ENCODE assay signal across 25 mouse cellular contexts in the genomic region with DNA sequence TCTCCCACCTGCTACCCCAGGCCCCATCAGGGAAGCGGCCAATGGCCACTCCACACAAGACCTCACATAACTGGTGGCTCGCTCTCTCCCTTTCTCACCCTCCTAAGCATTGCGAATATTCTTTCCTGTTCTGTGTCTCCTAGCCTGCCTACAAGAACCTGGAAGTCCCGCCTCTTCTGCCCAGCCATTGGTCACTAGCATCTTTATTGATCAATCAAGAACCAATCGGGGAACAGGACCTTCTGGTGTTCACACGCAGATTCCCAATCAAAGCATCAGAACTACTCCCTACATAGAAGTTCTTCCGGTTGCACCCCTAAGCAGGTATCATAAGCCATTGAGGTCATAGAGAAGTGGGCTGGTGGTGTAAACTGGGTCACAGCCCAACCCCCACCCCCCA.
DNase-seq lines count a peak whose midpoint lies in the region; ATAC-seq and TF ChIP-seq lines count a peak whose summit lies in the region.
"Had no signal": no experiment of that assay in that cellular context is flagged by ENCODE, and none has a peak within 500 bp of the region (broad histone marks: within the 10 kb centered on the region; RNA-seq: fewer than 3 reads in every experiment).

No protein-coding gene starts in this region.

- TF ChIP-seq POLR2A in brain, embryonic 14.5 days (IDR thresholded peaks at IDR 0.05; ENCODE audit: borderline replicate concordance, extremely low read depth, insufficient read depth, insufficient read length, poor library complexity, severe bottlenecking), result no peak

- H3K9ac ChIP-seq in midbrain, embryonic 11.5 days (ENCODE audit: low read length), result no peak overlapping the region
- H3K9ac ChIP-seq in midbrain, embryonic 15.5 days, result no peak overlapping the region
- H3K9ac ChIP-seq: embryonic facial prominence, embryonic 13.5 days; forebrain, embryonic 13.5 days; kidney, embryonic 15.5 days; limb, embryonic 12.5 days; liver, postnatal 0 days; midbrain, embryonic 13.5 days; neural tube, embryonic 15.5 days had no signal

- DNase-seq in cerebellum, postnatal 10 days, result peak; percentile 13 to 21
- no peak for DNase-seq in cerebellum, adult 9-11 months
- peak; percentile 73 for DNase-seq in midbrain, embryonic 11.5 days (ENCODE audit: low spot score, missing footprints)
- peak; percentile 10 for DNase-seq in brain, embryonic 14.5 days (ENCODE audit: low read depth)
- DNase-seq in kidney, adult 11 months, result no peak
- DNase-seq in cerebellum, postnatal 36 days, result no peak
- DNase-seq: adrenal gland, postnatal 14 days; cerebellum, adult 9-10 months; gastrocnemius, adult 2 months; kidney, postnatal 4 days; liver, postnatal 0 days; thymus, postnatal 36 days had no signal

- H3K4me1 ChIP-seq in midbrain, embryonic 11.5 days (ENCODE audit: control insufficient read depth, insufficient read depth, low read length), result peaks cover 11% of the 10 kb centered on the region
- peaks cover 15% of the 10 kb centered on the region for H3K4me1 ChIP-seq in midbrain, embryonic 15.5 days

- no peaks in the 10 kb centered on the region for H3K36me3 ChIP-seq in midbrain, embryonic 11.5 days (ENCODE audit: control insufficient read depth, insufficient read depth, low read length)
- H3K36me3 ChIP-seq in midbrain, embryonic 15.5 days (replicated peaks), result no peaks in the 10 kb centered on the region
- H3K36me3 ChIP-seq: embryonic facial prominence, embryonic 13.5 days; heart, embryonic 10.5 days; kidney, embryonic 15.5 days; limb, embryonic 12.5 days; midbrain, embryonic 13.5 days; neural tube, embryonic 15.5 days had no signal

- no peaks in the 10 kb centered on the region; the same call in 1 of the 2 replicates for H3K27me3 ChIP-seq in midbrain, embryonic 11.5 days (ENCODE audit: control insufficient read depth, insufficient read depth, low read length)
- peaks cover 12% of the 10 kb centered on the region; the same call in 1 of the 2 replicates for H3K27me3 ChIP-seq in midbrain, embryonic 15.5 days (replicated peaks)
- H3K27me3 ChIP-seq: embryonic facial prominence, embryonic 13.5 days; limb, embryonic 12.5 days had no signal

- no peak overlapping the region for H3K27ac ChIP-seq in midbrain, embryonic 11.5 days (ENCODE audit: low read depth, low read length)
- no peak overlapping the region for H3K27ac ChIP-seq in midbrain, embryonic 15.5 days
- H3K27ac ChIP-seq: embryonic facial prominence, embryonic 13.5 days; forebrain, embryonic 13.5 days; gastrocnemius, adult 2 months; heart, embryonic 10.5 days; kidney, embryonic 15.5 days; limb, embryonic 12.5 days; midbrain, embryonic 13.5 days; neural tube, embryonic 15.5 days had no signal

- H3K9me3 ChIP-seq in midbrain, embryonic 11.5 days (ENCODE audit: control insufficient read depth, low read length), result no peaks in the 10 kb centered on the region
- no peaks in the 10 kb centered on the region for H3K9me3 ChIP-seq in midbrain, embryonic 15.5 days
- H3K9me3 ChIP-seq: embryonic facial prominence, embryonic 13.5 days; forebrain, embryonic 13.5 days; heart, embryonic 10.5 days; kidney, embryonic 15.5 days; limb, embryonic 12.5 days; midbrain, embryonic 13.5 days; neural tube, embryonic 15.5 days had no signal

- WGBS in midbrain, embryonic 11.5 days, result 88% methylated on average over 7 of the region's 7 CpGs
- 91% methylated on average over 7 of the region's 7 CpGs for WGBS in midbrain, embryonic 15.5 days

- TF ChIP-seq CTCF in brain, embryonic 14.5 days (IDR thresholded peaks at IDR 0.05; ENCODE audit: borderline replicate concordance, extremely low read depth, insufficient read depth, insufficient read length), result no peak

- H3K4me3 ChIP-seq in midbrain, embryonic 11.5 days (ENCODE audit: low read depth, low read length), result no peak overlapping the region
- H3K4me3 ChIP-seq in midbrain, embryonic 15.5 days, result no peak overlapping the region
- H3K4me3 ChIP-seq: embryonic facial prominence, embryonic 13.5 days; erythroblast, embryonic 14.5 days; forebrain, embryonic 13.5 days; gastrocnemius, adult 2 months; heart, embryonic 10.5 days; kidney, embryonic 15.5 days; limb, embryonic 12.5 days; midbrain, embryonic 13.5 days; neural tube, embryonic 15.5 days had no signal

- ATAC-seq in midbrain, embryonic 11.5 days (ENCODE audit: low FRiP score), result no peak
- ATAC-seq in midbrain, embryonic 15.5 days (replicated peaks), result no peak
- ATAC-seq: CD4-positive, CD25-positive, alpha-beta regulatory T cell, adult 4 months; forebrain, embryonic 13.5 days; intestine, postnatal 0 days; liver, postnatal 0 days; lung, postnatal 0 days; midbrain, embryonic 13.5 days had no signal

- H3K4me2 ChIP-seq in midbrain, embryonic 11.5 days, result no peak overlapping the region
- H3K4me2 ChIP-seq in midbrain, embryonic 15.5 days, result no peak overlapping the region
- H3K4me2 ChIP-seq: embryonic facial prominence, embryonic 13.5 days; forebrain, embryonic 13.5 days; kidney, embryonic 15.5 days; limb, embryonic 12.5 days; liver, embryonic 11.5 days; midbrain, embryonic 13.5 days; neural tube, embryonic 15.5 days had no signal

Comparison
In these comparisons a context has a peak if more than half of its experiments do, and no peak if none do; other contexts are left out.
1. DNase-seq: peak in cerebellum, postnatal 10 days (2 of 2), midbrain, embryonic 11.5 days (single experiment) and brain, embryonic 14.5 days (single experiment); none in cerebellum, adult 9-11 months (single experiment), kidney, adult 11 months (single experiment) and cerebellum, postnatal 36 days (0 of 2).